Mouse (Mus musculus) liver, embryonic 11.5 days (tissue): ENCODE data around the gene Stard13. TPM values are rescaled to one million over a fixed set of nuclear protein-coding genes. Genes with fewer than 3 reads are reported as not detected.

Experiments used
- ATAC-seq: fragments of 200-750 bp; cut with Nextera tagmentation; replicated peaks from 2 replicates; pipeline ENCODE4 v1.8.0; 2017; ENCODE audit warnings: moderate number of reproducible peaks, mild to moderate bottlenecking, moderate TSS enrichment, moderate library complexity; ENCODE audit not compliant: low FRiP score
- DNase-seq: peaks from one replicate; pipeline ENCODE4 v3.0.0-alpha.2; 2017; ENCODE audit warnings: low spot score
- H3K27ac ChIP-seq: fragments of 300-500 bp; sonication (generic); 2 replicates; pipeline ENCODE4 v1.5.1; 2014; ENCODE audit warnings: mild to moderate bottlenecking, low read depth, low read length, control low read depth
- H3K27me3 ChIP-seq: fragments of 300-500 bp; sonication (generic); replicated peaks from 2 replicates; pipeline ENCODE4 v1.6.1; 2014; ENCODE audit warnings: low read length, mixed read lengths; ENCODE audit not compliant: control insufficient read depth, insufficient read depth
- H3K36me3 ChIP-seq: fragments of 300-500 bp; sonication (generic); 2 replicates; pipeline ENCODE4 v1.6.1; 2014; ENCODE audit warnings: mild to moderate bottlenecking, low read length, moderate library complexity, mixed read lengths; ENCODE audit not compliant: control insufficient read depth, insufficient read depth
- H3K4me1 ChIP-seq: fragments of 300-500 bp; sonication (generic); replicated peaks from 2 replicates; pipeline ENCODE4 v1.6.1; 2014; ENCODE audit warnings: low read length, mixed read lengths; ENCODE audit not compliant: control insufficient read depth, insufficient read depth
- H3K4me2 ChIP-seq: fragments of 300-500 bp; sonication (generic); 2 replicates; pipeline ENCODE4 v1.6.1; 2014; ENCODE audit warnings: mild to moderate bottlenecking, control low read depth, moderate library complexity
- H3K4me3 ChIP-seq: fragments of 300-500 bp; sonication (generic); 2 replicates; pipeline ENCODE4 v1.5.1; 2014; ENCODE audit warnings: low read depth, low read length, control low read depth
- H3K9ac ChIP-seq: fragments of 300-500 bp; sonication (generic); 2 replicates; pipeline ENCODE4 v1.6.1; 2014; ENCODE audit warnings: low read depth, low read length, control low read depth
- H3K9me3 ChIP-seq: fragments of 300-500 bp; sonication (generic); 2 replicates; pipeline ENCODE4 v1.6.1; 2016; ENCODE audit warnings: low read length, inconsistent platforms, mixed read lengths; ENCODE audit not compliant: control insufficient read depth
- WGBS: fragments of 180-500 bp; shearing (Covaris S2); extraction: QIAGEN DNeasy Blood & Tissue Kit; methylation state at CpG from one replicate; pipeline ENCODE4 v1.1.7; 2014; 5-methylcytosine and 5-hydroxymethylcytosine counted together
- polyA plus RNA-seq: library from polyadenylated mRNA; unstranded; fragments of >200 nt; fragmentation: Nextera tagmentation; extraction: Ambion mirVana; gene quantifications from 2 replicates; pipeline ENCODE4 v1.2.1, GENCODE M21; 2014

Stard13 gene
- polyA plus RNA-seq, 1 experiment from 2014 or later: 2.3 TPM

DNA sequence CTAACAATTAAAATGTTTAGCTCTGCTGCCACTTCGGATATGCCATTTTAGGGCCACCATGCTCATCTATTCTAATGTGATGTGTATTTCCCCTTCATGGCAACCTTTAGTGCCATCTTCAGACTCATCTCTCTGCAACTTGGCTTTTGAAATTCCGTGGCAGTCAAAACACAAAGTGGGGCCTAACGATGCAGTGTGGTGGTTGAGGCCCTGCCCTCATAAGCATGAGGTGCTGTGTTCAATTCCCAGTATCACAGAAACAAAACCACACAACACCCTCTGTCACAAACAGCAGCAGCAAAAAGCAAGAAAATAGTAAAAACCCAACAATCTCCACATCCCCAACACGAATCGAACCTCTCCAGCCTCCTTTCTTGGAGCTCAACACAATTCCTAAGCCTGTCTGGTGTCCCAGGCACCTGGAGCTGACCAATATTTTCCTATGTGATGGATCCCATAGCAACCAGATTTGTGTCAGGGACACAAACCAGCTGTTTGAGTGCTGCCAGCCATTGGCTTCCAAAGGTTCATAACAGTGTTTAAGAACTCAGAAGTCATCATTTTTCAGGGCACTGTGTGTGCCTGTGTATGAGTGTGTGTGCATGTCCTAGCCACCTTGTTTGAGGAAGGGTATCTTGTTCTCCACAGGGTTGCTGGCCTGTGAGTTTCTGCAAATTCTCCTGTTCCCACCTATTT is 117.3 kb downstream of the Stard13 start:
- DNase-seq (no peak), ATAC-seq (no peak)
- H3K27ac ChIP-seq: no peak overlapping the region
- no peaks in the 10 kb centered on the region for H3K4me1 ChIP-seq
- no peaks in the 10 kb centered on the region for H3K36me3 ChIP-seq
- no peak overlapping the region for H3K9ac ChIP-seq
- H3K9me3 ChIP-seq: no peaks in the 10 kb centered on the region
- WGBS: 87% methylated on average over 5 of the region's 5 CpGs
- no peak overlapping the region for H3K4me2 ChIP-seq
- H3K4me3 ChIP-seq: no peak overlapping the region
- no peaks in the 10 kb centered on the region for H3K27me3 ChIP-seq

DNA sequence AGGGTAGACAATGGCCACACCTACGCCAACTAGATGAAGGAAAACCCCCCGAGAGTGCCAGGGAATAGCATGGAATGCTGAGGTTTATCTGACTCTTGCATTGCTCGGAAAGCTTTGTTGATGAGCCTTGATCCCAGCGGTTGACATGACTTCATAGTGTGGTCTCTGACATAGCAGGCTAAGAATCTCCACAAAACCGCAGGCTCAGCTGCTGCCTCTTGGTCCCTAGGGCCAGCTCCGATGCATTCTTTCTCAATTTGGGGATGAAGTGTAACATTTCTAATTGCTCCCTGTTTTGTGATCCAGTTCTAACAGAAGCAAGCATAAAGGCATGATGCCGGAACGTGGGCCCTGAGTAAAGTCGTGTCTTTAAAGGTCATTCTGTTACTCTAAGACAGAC is 120.9 kb downstream of the Stard13 start:
- WGBS: 82% methylated on average over 9 of the region's 9 CpGs

DNA sequence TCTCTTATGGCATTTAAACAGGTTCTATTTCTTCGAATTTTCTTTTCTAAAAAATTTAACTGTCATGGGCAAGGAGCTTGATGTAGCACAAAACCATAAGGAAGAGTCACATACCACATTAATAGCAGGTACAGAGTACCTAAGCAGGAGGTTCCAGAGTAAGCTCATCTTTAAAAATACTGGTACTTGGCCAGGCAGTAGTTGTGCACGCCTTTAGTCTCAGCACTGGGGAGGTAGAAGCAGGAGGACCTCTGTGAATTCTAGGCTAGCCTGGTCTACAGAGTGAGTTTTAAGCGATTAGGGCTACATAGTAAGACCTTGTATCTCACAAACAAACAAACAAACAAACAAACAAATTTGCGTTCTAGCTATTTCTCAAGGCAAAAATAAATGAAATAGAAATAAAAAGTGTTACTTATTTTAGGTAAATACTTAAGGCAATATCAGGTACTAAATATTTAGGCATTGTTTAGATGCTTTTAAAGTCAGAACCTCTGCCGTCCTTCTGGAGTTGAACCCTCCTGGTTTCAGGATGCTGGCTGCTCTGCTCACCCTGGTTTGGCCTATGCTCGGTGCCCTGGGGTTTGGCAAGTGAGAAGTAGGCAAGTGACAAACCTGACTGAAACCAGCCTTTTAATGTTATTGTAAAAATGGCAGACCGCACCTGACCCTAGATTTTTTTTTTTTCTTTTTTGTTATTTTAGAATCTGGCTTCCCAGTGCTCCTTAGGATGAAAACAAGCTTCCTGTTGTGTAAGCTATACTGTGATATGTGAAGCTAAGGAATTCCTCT is 122.4 kb downstream of the Stard13 start:
- Histone ChIP-seq H3K9me3 (no peaks in the 10 kb centered on the region), H3K27ac (no peak overlapping the region), H3K4me1 (no peaks in the 10 kb centered on the region), H3K27me3 (no peaks in the 10 kb centered on the region), H3K36me3 (no peaks in the 10 kb centered on the region), H3K4me3 (no peak overlapping the region), H3K4me2 (no peak overlapping the region), H3K9ac (no peak overlapping the region)
- WGBS: 81% methylated on average over 7 of the region's 7 CpGs
- no peak for DNase-seq
- no peak for ATAC-seq

More for the DNA sequence above, 120.9 kb downstream of the Stard13 start:
- H3K4me1 ChIP-seq: no peaks in the 10 kb centered on the region
- ATAC-seq (no peak), DNase-seq (no peak)
- no peak overlapping the region for H3K27ac ChIP-seq
- no peak overlapping the region for H3K4me2 ChIP-seq
- H3K27me3 ChIP-seq: no peaks in the 10 kb centered on the region
- no peak overlapping the region for H3K9ac ChIP-seq
- H3K9me3 ChIP-seq: no peaks in the 10 kb centered on the region
- H3K36me3 ChIP-seq: no peaks in the 10 kb centered on the region
- H3K4me3 ChIP-seq: no peak overlapping the region

- Histone ChIP-seq H3K27ac (no peak overlapping the region), H3K27me3 (no peaks in the 10 kb centered on the region), H3K9ac (no peak overlapping the region), H3K4me1 (no peaks in the 10 kb centered on the region), H3K4me2 (no peak overlapping the region), H3K4me3 (no peak overlapping the region), H3K9me3 (no peaks in the 10 kb centered on the region), H3K36me3 (no peaks in the 10 kb centered on the region)
- DNase-seq: no peak
- 73% methylated on average over 6 of the region's 6 CpGs for WGBS
- no peak for ATAC-seq
Measured at GRCm38 (mm10) chr5:151110461-151110908, 123.2 kb downstream of the Stard13 start.

- Histone ChIP-seq H3K9ac (no peak overlapping the region), H3K4me3 (no peak overlapping the region), H3K4me1 (no peaks in the 10 kb centered on the region), H3K27me3 (no peaks in the 10 kb centered on the region), H3K9me3 (no peaks in the 10 kb centered on the region), H3K36me3 (no peaks in the 10 kb centered on the region), H3K4me2 (no peak overlapping the region), H3K27ac (no peak overlapping the region)
- WGBS: 62% methylated on average over 2 of the region's 2 CpGs
- ATAC-seq: no peak
- DNase-seq: no peak
Measured at GRCm38 (mm10) chr5:151109822-151110221, 123.8 kb downstream of the Stard13 start.

DNA sequence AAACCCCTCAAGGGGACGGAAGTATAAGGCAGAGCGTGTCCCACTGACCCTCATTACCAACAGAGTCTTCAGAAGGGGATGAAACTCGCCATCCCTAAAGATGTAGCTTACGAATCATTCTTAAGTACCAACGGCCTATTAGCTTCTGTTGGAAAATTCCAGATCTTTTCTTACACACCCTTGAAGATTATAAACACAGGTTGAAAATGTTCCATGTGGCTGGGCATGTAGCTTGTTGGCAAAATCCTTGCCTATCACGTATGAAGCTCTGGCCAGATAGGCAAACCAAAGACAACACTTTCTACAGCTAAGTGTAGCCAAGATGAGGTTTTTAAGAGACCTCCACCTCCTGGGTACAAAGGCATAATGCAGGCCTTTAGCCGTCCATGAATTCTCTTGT is 124.7 kb downstream of the Stard13 start:
- DNase-seq (no peak), ATAC-seq (no peak)
- Histone ChIP-seq H3K27ac (no peak overlapping the region), H3K9ac (no peak overlapping the region), H3K9me3 (no peaks in the 10 kb centered on the region), H3K27me3 (no peaks in the 10 kb centered on the region), H3K4me2 (no peak overlapping the region), H3K4me3 (no peak overlapping the region), H3K36me3 (no peaks in the 10 kb centered on the region), H3K4me1 (no peaks in the 10 kb centered on the region)
- WGBS: 77% methylated on average over 7 of the region's 7 CpGs

GRCm38 (mm10) chr5:151108291-151108897 is 125.2 kb downstream of the Stard13 start:
- no peaks in the 10 kb centered on the region for H3K4me1 ChIP-seq
- no peak overlapping the region for H3K9ac ChIP-seq
- H3K36me3 ChIP-seq: no peaks in the 10 kb centered on the region
- no peak overlapping the region for H3K4me3 ChIP-seq
- ATAC-seq (peak; percentile 27; the same call in 1 of the 2 replicates), DNase-seq (no peak)
- H3K4me2 ChIP-seq: peak overlapping the region; percentile 43
- H3K27me3 ChIP-seq: no peaks in the 10 kb centered on the region
- WGBS: 37% methylated on average over 19 of the region's 19 CpGs
- no peaks in the 10 kb centered on the region for H3K9me3 ChIP-seq
- H3K27ac ChIP-seq: no peak overlapping the region

DNA sequence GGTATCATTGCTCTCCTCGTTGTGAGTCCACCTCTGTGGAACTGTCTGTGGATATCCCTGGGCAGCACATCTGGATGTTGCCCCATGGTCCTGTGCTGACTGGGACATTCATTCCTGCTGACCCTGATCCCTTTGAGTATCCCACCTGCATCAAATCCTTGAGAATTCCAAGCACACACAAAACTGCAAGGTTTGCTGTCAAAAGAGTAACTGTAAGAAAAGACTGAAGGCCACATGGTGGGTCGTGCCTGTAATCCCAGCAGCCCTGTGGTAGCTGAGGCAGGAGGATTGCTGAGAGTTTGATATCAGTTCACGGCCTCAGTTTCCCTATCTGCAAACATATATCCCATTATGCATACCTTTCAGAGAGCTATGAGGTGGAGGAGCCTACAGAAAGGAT is 126.8 kb downstream of the Stard13 start:
- no peak overlapping the region for H3K9ac ChIP-seq
- no peak overlapping the region for H3K4me2 ChIP-seq
- ATAC-seq (no peak), DNase-seq (no peak)
- H3K27ac ChIP-seq: no peak overlapping the region
- WGBS: 78% methylated on average over 3 of the region's 3 CpGs
- no peaks in the 10 kb centered on the region for H3K27me3 ChIP-seq
- no peaks in the 10 kb centered on the region for H3K9me3 ChIP-seq
- H3K4me1 ChIP-seq: no peaks in the 10 kb centered on the region
- no peaks in the 10 kb centered on the region for H3K36me3 ChIP-seq
- H3K4me3 ChIP-seq: no peak overlapping the region
